Mouse (Mus musculus): Measurements from ENCODE around the gene Mthfsd. TPM values are rescaled to one million over a fixed set of nuclear protein-coding genes. Genes with fewer than 3 reads are reported as not detected.
A peak's percentile ranks its signal among the peaks of the same experiment; 100 is the strongest.

Gene Mthfsd
- polyA plus RNA-seq, 1 experiment from 2014 or later = 13.7 TPM

- ATAC-seq (no peak), DNase-seq (no peak)
- TF ChIP-seq EP300 (IDR thresholded peaks at IDR 0.05; ENCODE audit: low read depth) (no peak), CTCF (IDR thresholded peaks at IDR 0.05; ENCODE audit: low read depth) (no peak)
- Histone ChIP-seq H3K27ac (ENCODE audit: low read depth) (no peak within 1 kb of the TSS), H3K9ac (replicated peaks) (no peak within 1 kb of the TSS), H3K27me3 (ENCODE audit: insufficient read depth, low read length) (peaks cover 86% of the 10 kb centered on the region), H3K4me3 (ENCODE audit: low read depth, low read length) (no peak within 1 kb of the TSS), H3K9me3 (ENCODE audit: low read length) (no peaks in the 10 kb centered on the region), H3K4me1 (ENCODE audit: insufficient read depth) (peaks cover 8% of the 10 kb centered on the region; the same call in 1 of the 2 replicates), H3K36me3 (replicated peaks; ENCODE audit: insufficient read depth, low read length) (no peaks in the 10 kb centered on the region), H3K4me2 (ENCODE audit: low read depth, low read length) (peak within 1 kb of the TSS; percentile 18; the same call in 1 of the 2 replicates)
- WGBS (ENCODE audit: insufficient replicate concordance) = 3% methylated on average over 43 of the region's 43 CpGs
Measured at GRCm38 (mm10) chr8:121127756-121128375, 19.7 kb upstream of the Mthfsd start, which contains the start of gene Foxl1. TSS of gene Foxl1 (plus strand) at chr8:121127940.

- DNase-seq = no peak
- 4% methylated on average over 11 of the region's 11 CpGs for WGBS (ENCODE audit: insufficient replicate concordance)
Measured at GRCm38 (mm10) chr8:121127291-121127701, 19.1 kb upstream of the Mthfsd start.

DNA sequence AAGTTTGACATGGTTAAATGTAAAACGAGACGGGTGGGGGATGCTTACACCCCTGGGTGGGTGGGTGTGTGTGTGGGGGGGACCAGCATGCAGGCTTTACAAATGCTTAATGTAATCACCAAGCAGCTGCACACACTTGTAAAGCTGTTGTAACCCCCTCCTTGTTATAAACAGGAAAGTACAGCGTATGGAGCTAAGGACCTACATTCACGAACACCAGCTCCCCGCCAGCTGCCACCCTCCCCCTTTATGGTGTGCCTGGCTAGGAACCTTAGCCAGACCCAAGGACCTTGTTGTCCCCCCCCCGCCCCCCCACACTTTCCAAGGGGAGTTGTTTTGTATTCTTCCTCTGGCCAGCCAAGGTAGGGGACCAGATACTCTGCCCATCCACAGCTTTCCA, 18.5 kb upstream of the Mthfsd start:
- Histone ChIP-seq H3K9ac (replicated peaks) (no peak overlapping the region), H3K4me2 (ENCODE audit: low read depth, low read length) (no peak overlapping the region), H3K9me3 (ENCODE audit: low read length) (no peaks in the 10 kb centered on the region), H3K27me3 (ENCODE audit: insufficient read depth, low read length) (peaks cover 95% of the 10 kb centered on the region), H3K4me1 (ENCODE audit: insufficient read depth) (peaks cover 8% of the 10 kb centered on the region; the same call in 1 of the 2 replicates), H3K27ac (ENCODE audit: low read depth) (no peak overlapping the region), H3K36me3 (replicated peaks; ENCODE audit: insufficient read depth, low read length) (no peaks in the 10 kb centered on the region), H3K4me3 (ENCODE audit: low read depth, low read length) (no peak overlapping the region)
- ATAC-seq (no peak), DNase-seq (no peak)
- no peak for TF ChIP-seq CTCF (IDR thresholded peaks at IDR 0.05; ENCODE audit: low read depth)
- no peak for TF ChIP-seq EP300 (IDR thresholded peaks at IDR 0.05; ENCODE audit: low read depth)
- WGBS (ENCODE audit: insufficient replicate concordance) = 16% methylated on average over 6 of the region's 6 CpGs

More at GRCm38 (mm10) chr8:121127291-121127701, 19.1 kb upstream of the Mthfsd start:
- H3K4me1 ChIP-seq (ENCODE audit: insufficient read depth) = peaks cover 8% of the 10 kb centered on the region; the same call in 1 of the 2 replicates
- H3K9me3 ChIP-seq (ENCODE audit: low read length) = no peaks in the 10 kb centered on the region
- no peak overlapping the region for H3K4me3 ChIP-seq (ENCODE audit: low read depth, low read length)
- peaks cover 92% of the 10 kb centered on the region for H3K27me3 ChIP-seq (ENCODE audit: insufficient read depth, low read length)
- no peak overlapping the region for H3K4me2 ChIP-seq (ENCODE audit: low read depth, low read length)
- no peak for ATAC-seq
- H3K27ac ChIP-seq (ENCODE audit: low read depth) = no peak overlapping the region
- H3K9ac ChIP-seq (replicated peaks) = no peak overlapping the region
- no peak for TF ChIP-seq EP300 (IDR thresholded peaks at IDR 0.05; ENCODE audit: low read depth)
- no peak for TF ChIP-seq CTCF (IDR thresholded peaks at IDR 0.05; ENCODE audit: low read depth)
- H3K36me3 ChIP-seq (replicated peaks; ENCODE audit: insufficient read depth, low read length) = no peaks in the 10 kb centered on the region

DNA sequence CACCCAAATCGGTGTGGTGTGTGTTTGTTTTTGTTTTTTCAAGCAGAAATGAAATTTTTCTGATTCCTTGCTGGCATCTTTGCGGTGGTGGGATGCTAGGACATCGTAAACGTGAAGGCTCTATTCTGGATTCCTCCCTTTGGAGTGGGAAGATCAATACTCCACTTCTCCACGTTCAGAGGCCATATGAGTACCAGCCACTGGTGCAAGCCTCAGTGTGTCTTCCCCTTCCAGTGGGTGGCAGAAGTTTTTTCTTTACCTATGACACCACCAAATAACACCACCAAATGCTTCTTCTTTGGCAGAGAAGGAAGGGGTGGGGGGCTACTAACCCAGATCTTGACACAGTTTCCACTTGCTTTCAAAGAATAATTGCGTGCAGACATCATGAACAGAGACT, 18.0 kb upstream of the Mthfsd start:
- TF ChIP-seq CTCF (IDR thresholded peaks at IDR 0.05; ENCODE audit: low read depth) (no peak), EP300 (IDR thresholded peaks at IDR 0.05; ENCODE audit: low read depth) (no peak)
- no peaks in the 10 kb centered on the region for H3K9me3 ChIP-seq (ENCODE audit: low read length)
- no peaks in the 10 kb centered on the region for H3K36me3 ChIP-seq (replicated peaks; ENCODE audit: insufficient read depth, low read length)
- peaks cover 100% of the 10 kb centered on the region for H3K27me3 ChIP-seq (ENCODE audit: insufficient read depth, low read length)
- ATAC-seq (no peak), DNase-seq (no peak)
- H3K4me2 ChIP-seq (ENCODE audit: low read depth, low read length) = no peak overlapping the region
- 8% methylated on average over 6 of the region's 6 CpGs for WGBS (ENCODE audit: insufficient replicate concordance)
- no peak overlapping the region for H3K27ac ChIP-seq (ENCODE audit: low read depth)
- H3K9ac ChIP-seq (replicated peaks) = no peak overlapping the region
- no peak overlapping the region for H3K4me3 ChIP-seq (ENCODE audit: low read depth, low read length)
- peaks cover 8% of the 10 kb centered on the region; the same call in 1 of the 2 replicates for H3K4me1 ChIP-seq (ENCODE audit: insufficient read depth)

- peak; percentile 43 for TF ChIP-seq CTCF (IDR thresholded peaks at IDR 0.05; ENCODE audit: low read depth)
- no peak for TF ChIP-seq EP300 (IDR thresholded peaks at IDR 0.05; ENCODE audit: low read depth)
- ATAC-seq = 0 out of 2 replicates have a peak, but pooled peaks have one; percentile 29
- peak overlapping the region; percentile 22; the same call in 1 of the 2 replicates for H3K4me3 ChIP-seq (ENCODE audit: low read depth, low read length)
- peaks cover 8% of the 10 kb centered on the region; the same call in 1 of the 2 replicates for H3K4me1 ChIP-seq (ENCODE audit: insufficient read depth)
- H3K27me3 ChIP-seq (ENCODE audit: insufficient read depth, low read length) = peaks cover 100% of the 10 kb centered on the region
- no peak overlapping the region for H3K9ac ChIP-seq (replicated peaks)
- H3K36me3 ChIP-seq (replicated peaks; ENCODE audit: insufficient read depth, low read length) = no peaks in the 10 kb centered on the region
- H3K27ac ChIP-seq (ENCODE audit: low read depth) = no peak overlapping the region
- no peaks in the 10 kb centered on the region for H3K9me3 ChIP-seq (ENCODE audit: low read length)
- DNase-seq = peak; percentile 47
- WGBS (ENCODE audit: insufficient replicate concordance) = under 1% methylated on average over 36 of the region's 36 CpGs
- peak overlapping the region; percentile 48 for H3K4me2 ChIP-seq (ENCODE audit: low read depth, low read length)
Measured at GRCm38 (mm10) chr8:121125311-121125876, 17.2 kb upstream of the Mthfsd start.

DNA sequence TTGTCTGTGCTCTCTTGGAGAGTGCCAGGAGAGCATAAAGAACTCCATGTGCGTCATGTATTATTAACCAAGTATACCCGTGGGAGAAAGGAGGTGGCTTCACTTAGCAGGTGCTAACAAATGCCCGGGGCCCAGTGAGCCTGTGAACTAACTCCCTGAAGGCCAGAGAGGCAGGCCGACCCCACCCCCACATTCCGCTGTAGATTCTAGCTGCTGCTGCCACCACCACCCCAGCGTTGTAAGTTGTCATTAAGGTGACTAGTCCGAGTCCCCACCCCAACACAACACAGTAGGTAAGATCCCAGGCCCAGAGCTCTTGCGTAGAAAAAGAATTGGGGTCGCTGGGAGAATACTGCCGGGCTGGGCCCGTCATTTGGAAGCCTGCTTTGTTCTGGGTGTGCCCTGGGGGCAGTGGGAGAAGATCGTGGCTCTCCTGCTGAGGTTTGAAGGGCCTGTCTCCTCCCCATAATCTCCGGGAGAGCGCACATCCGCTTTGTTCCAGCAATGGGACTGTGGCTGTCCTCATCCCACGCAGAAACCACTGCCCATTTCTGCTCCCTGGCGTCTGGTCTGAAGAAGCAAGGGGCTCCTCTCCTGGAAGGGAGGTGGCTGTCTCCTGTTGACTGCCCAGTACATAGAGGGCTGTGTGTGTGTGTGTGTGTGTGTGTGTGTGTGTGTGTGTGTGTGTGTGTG, 16.5 kb upstream of the Mthfsd start:
- Histone ChIP-seq H3K27me3 (ENCODE audit: insufficient read depth, low read length) (peaks cover 100% of the 10 kb centered on the region), H3K9me3 (ENCODE audit: low read length) (no peaks in the 10 kb centered on the region), H3K9ac (replicated peaks) (no peak overlapping the region), H3K4me3 (ENCODE audit: low read depth, low read length) (no peak overlapping the region), H3K4me1 (ENCODE audit: insufficient read depth) (peaks cover 8% of the 10 kb centered on the region; the same call in 1 of the 2 replicates), H3K36me3 (replicated peaks; ENCODE audit: insufficient read depth, low read length) (no peaks in the 10 kb centered on the region), H3K4me2 (ENCODE audit: low read depth, low read length) (no peak overlapping the region), H3K27ac (ENCODE audit: low read depth) (no peak overlapping the region)
- DNase-seq = no peak
- no peak for ATAC-seq
- 8% methylated on average over 17 of the region's 17 CpGs for WGBS (ENCODE audit: insufficient replicate concordance)
- TF ChIP-seq EP300 (IDR thresholded peaks at IDR 0.05; ENCODE audit: low read depth) (no peak), CTCF (IDR thresholded peaks at IDR 0.05; ENCODE audit: low read depth) (no peak)

All from liver, postnatal 0 days (tissue).